Mouse (Mus musculus) layer of hippocampus, adult 18-20 months (tissue): ENCODE measurements at regions not wholly inside any gene's neighbourhood (a gene's known extent, or its start where the extent isn't known, plus 50 kb on each side); places are given as distances from the start of the nearest gene placed in this dataset.
A peak's percentile ranks its signal among the peaks of the same experiment; 100 is the strongest.

ENCODE experiments used
- DNase-seq, 2 experiments: peaks; one replicate each; pipeline ENCODE4 v3.0.0; 2022; ENCODE audit warnings: low spot score in 2 of 2

- DNase-seq: no peak
These were observed 80.2 kb upstream of the Shisa6 start for GRCm38 (mm10) chr11:66605998-66606397.

- no peak for DNase-seq
These were observed 80.9 kb upstream of the Shisa6 start for GRCm38 (mm10) chr11:66606646-66607045.

- DNase-seq: no peak
These were observed 84.0 kb upstream of the Shisa6 start for GRCm38 (mm10) chr11:66609733-66610132.

GRCm38 (mm10) chr11:66613150-66613549, 87.4 kb upstream of the Shisa6 start:
- DNase-seq: peak in 1 of 2 experiments; percentile 22

GRCm38 (mm10) chr11:66625491-66625890, 99.7 kb upstream of the Shisa6 start:
- peak; percentile 28 to 71 for DNase-seq

- DNase-seq: no peak
These were observed 131.0 kb upstream of the Shisa6 start for GRCm38 (mm10) chr11:66656810-66657209.

- peak; percentile 74 to 90 for DNase-seq
These were observed 148.8 kb upstream of the Shisa6 start for GRCm38 (mm10) chr11:66674581-66674980.

- DNase-seq: no peak
These were observed 154.4 kb upstream of the Shisa6 start for GRCm38 (mm10) chr11:66680057-66680621.

- no peak for DNase-seq
These were observed 156.1 kb upstream of the Shisa6 start for GRCm38 (mm10) chr11:66681892-66682291.

GRCm38 (mm10) chr11:66684181-66684580, 158.4 kb upstream of the Shisa6 start:
- no peak for DNase-seq

- DNase-seq: peak in 1 of 2 experiments; percentile 14
These were observed 169.0 kb upstream of the Shisa6 start for GRCm38 (mm10) chr11:66694651-66695266.

- DNase-seq: no peak
These were observed 171.0 kb upstream of the Shisa6 start for GRCm38 (mm10) chr11:66696791-66697190.

GRCm38 (mm10) chr11:66745479-66745878, 166.3 kb upstream of the Pirt start:
- DNase-seq: no peak

GRCm38 (mm10) chr11:66789997-66790396, 121.8 kb upstream of the Pirt start:
- no peak for DNase-seq

GRCm38 (mm10) chr11:66806887-66807286, 104.9 kb upstream of the Pirt start:
- no peak for DNase-seq

GRCm38 (mm10) chr11:66813310-66813709, 98.5 kb upstream of the Pirt start:
- no peak for DNase-seq

GRCm38 (mm10) chr11:66813731-66814130, 98.0 kb upstream of the Pirt start:
- DNase-seq: no peak

GRCm38 (mm10) chr11:66835864-66836263, 75.9 kb upstream of the Pirt start:
- DNase-seq: no peak

GRCm38 (mm10) chr11:66836633-66837380, 75.0 kb upstream of the Pirt start:
- no peak for DNase-seq

- DNase-seq: no peak
These were observed 66.5 kb upstream of the Pirt start for GRCm38 (mm10) chr11:66845238-66845637.

- peak; percentile 36 to 53 for DNase-seq
These were observed 65.6 kb upstream of the Pirt start for GRCm38 (mm10) chr11:66846043-66846775.
